Mouse (Mus musculus): ENCODE results near the gene Efhc2. TPM values are rescaled to one million over a fixed set of nuclear protein-coding genes. Genes with fewer than 3 reads are reported as not detected.

Efhc2 gene
- polyA plus RNA-seq (2017; shearing (Covaris generic)): under 1 TPM; 0.20 to 0.23 TPM

GRCm38 (mm10) chrX:17319126-17319583, at the start of gene Efhc2:
Gene Efhc2 (minus strand): TSS chrX:17319368.
- ATAC-seq: peak; percentile 39

- ATAC-seq: peak; percentile 98
Measured at GRCm38 (mm10) chrX:17365114-17365513, 45.9 kb upstream of the Efhc2 start.

GRCm38 (mm10) chrX:17300349-17300880, 18.8 kb downstream of the Efhc2 start:
- ATAC-seq: no peak

GRCm38 (mm10) chrX:17283899-17284298, 35.3 kb downstream of the Efhc2 start:
- ATAC-seq: no peak

GRCm38 (mm10) chrX:17225141-17225540, 94.0 kb downstream of the Efhc2 start:
- ATAC-seq: no peak

GRCm38 (mm10) chrX:17217451-17217850, 101.7 kb downstream of the Efhc2 start:
- ATAC-seq: no peak

- ATAC-seq: no peak
Measured at GRCm38 (mm10) chrX:17213515-17213914, 105.7 kb downstream of the Efhc2 start.

- no peak for ATAC-seq
Measured at GRCm38 (mm10) chrX:17175748-17176147, 143.4 kb downstream of the Efhc2 start.

- no peak for ATAC-seq
Measured at GRCm38 (mm10) chrX:17165638-17166037, 153.5 kb downstream of the Efhc2 start.
